Mouse (Mus musculus): Measurements from ENCODE around the gene Cracr2b. TPM values are rescaled to one million over a fixed set of nuclear protein-coding genes. Genes with fewer than 3 reads are reported as not detected.

The Cracr2b gene
- total RNA-seq, 1 experiment from 2014 or later, result 8.4 TPM

DNA sequence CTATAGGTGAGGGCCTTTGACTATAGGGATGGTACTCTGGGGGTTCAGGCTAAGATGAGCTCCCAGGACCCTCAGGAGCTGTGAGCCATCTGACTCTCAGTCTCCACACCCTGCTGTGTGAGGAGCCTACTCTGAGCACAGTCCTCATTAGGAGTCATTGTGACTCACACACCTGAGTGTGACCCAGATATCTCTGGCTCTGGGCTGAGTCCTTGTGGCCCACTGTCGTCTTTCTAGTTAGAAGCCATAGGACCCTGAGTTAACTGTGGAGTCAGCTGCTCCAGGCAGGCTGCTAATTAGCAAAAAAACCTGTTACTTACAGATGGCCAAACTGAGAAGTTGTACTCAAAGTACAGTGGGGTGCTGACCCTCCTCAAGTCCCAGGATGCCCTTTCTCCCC is 32.8 kb downstream of the Cracr2b start:
- ATAC-seq (replicated peaks in 1 of 2; ENCODE audit: insufficient read depth in 1 of 2, low FRiP score in 2 of 2, low TSS enrichment in 1 of 2, low read depth in 1 of 2, poor library complexity in 2 of 2, severe bottlenecking in 2 of 2), result no peak

DNA sequence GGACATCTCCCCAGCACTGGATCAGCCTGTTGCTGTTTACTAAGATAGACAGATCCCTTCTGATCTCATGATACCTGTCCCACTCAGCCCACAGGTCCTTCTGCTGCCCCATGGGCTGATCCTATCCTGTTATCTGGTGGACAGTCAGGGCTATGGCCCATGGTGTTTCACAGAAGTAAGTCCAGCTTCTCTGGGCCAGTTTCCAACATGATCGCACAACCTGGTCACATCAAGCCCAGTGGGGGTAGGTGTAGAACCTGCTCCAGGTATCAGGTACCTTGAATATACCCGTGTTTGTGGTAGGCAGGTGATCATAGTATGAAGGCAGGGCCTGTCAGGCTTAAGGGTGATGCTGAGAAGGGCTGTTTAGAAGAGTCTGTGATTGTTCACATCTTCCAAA is 34.5 kb downstream of the Cracr2b start:
- no peak for ATAC-seq (replicated peaks in 1 of 2; ENCODE audit: insufficient read depth in 1 of 2, low FRiP score in 2 of 2, low TSS enrichment in 1 of 2, low read depth in 1 of 2, poor library complexity in 2 of 2, severe bottlenecking in 2 of 2)

DNA sequence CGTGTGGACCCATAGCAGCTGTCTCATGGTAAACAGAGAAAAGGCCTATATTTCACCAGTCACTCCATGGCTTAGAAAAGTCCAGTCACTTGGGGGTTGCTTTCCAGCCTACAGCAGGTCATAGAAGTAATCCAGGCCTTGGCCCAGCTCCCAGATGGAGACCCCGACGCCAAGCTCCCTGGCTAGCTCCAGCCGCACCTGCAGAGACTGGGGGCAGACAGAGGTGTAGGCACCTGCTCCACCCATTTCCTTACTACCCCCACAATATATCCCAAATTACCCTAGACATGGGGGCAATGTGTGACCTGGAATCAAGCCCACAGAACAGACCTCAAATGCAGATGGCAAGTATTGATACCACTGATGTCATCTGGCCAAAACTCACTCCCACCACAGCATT is 35.0 kb downstream of the Cracr2b start:
- ATAC-seq (replicated peaks in 1 of 2; ENCODE audit: insufficient read depth in 1 of 2, low FRiP score in 2 of 2, low TSS enrichment in 1 of 2, low read depth in 1 of 2, poor library complexity in 2 of 2, severe bottlenecking in 2 of 2), result no peak

DNA sequence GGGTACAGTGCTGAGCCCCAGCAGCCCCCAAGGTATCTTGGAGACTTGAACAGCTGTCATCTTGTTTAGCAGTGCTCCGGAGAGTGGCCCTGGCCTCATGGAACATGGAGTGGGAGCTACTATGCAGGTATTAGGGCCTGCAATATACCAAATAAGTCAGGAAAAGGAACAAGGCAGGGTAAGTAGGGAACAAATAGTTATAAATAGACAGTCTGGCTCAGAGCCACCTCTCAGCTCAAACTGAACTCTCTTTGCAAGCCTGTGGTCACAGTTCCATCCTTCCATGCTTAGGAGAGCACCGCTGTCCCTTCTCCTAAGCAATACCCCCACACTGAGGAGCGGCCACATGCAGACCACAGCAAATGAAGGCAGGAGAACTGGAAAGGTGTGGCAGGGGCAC is 36.7 kb downstream of the Cracr2b start:
- ATAC-seq (replicated peaks in 1 of 2; ENCODE audit: insufficient read depth in 1 of 2, low FRiP score in 2 of 2, low TSS enrichment in 1 of 2, low read depth in 1 of 2, poor library complexity in 2 of 2, severe bottlenecking in 2 of 2), result no peak

DNA sequence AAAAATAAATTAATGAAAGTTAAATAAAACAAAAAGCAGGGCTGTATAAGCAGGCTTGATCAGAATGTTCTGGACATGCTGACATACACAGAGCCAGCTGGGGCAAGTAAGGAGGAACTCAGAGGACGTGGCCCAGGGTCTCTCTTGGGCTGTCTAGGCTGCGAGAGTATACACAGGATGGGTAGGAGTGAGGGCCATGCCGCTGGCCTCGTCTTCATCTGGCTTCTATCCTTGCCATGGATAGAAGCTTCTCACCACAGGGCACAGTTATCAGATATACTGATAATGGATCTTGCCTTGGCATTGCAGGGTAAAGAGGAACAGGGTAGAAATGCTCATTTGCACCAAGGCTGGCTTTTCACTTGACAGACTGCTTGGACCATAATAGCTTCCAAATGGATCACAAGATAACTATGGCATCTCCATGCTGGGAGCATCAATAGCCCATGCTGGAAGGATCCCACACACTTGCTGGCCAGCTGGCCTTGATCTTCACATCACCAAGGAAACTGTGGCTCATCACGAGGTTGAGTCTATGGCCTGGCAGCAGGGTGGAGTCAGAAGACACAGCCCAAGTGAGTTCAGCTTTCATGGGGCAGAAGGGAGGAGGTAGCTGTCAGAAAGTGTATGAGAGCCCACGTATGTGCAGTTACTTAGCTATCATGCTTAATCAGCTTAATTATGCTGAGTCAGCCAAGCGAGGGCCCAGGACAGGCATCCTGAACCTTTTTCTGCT is 41.1 kb downstream of the Cracr2b start:
- ATAC-seq (replicated peaks in 1 of 2; ENCODE audit: insufficient read depth in 1 of 2, low FRiP score in 2 of 2, low TSS enrichment in 1 of 2, low read depth in 1 of 2, poor library complexity in 2 of 2, severe bottlenecking in 2 of 2), result no peak

DNA sequence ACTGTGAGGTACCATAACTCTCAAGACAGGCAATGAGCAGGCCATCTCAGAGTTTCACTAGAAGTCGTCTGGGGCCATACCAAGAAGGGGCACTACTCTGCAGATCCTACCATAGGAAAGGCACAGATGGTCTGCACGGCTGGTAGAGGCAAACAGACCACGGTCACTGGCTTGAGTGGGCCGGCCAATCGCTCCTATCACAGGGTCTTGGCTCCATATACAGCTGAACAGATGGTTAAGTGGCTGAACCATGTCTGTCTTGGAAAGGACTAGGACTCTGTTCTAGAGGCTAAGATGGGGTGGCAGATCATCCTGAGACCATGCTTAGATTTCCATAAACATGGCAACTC is 41.6 kb downstream of the Cracr2b start:
- ATAC-seq (replicated peaks in 1 of 2; ENCODE audit: insufficient read depth in 1 of 2, low FRiP score in 2 of 2, low TSS enrichment in 1 of 2, low read depth in 1 of 2, poor library complexity in 2 of 2, severe bottlenecking in 2 of 2), result no peak

DNA sequence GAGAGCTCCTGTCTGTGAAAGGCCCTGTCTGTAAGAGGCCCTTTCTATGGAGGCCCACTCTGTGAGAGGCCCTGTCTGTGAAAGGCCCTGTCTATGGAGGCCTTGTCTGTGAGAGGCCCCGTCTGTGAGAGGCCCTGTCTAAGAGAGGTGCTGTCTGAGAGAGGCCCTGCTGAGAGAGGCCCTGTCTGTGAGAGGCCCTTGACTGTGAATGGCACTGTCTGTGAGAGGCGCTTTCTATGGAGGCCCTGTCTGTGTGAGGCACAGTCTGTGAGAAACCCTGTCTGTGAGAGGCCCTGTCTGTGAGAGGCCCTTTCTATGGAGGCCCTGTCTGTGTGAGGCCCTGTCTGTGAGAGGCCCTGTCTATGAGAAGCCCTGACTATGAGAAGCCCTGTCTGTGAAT is 45.4 kb downstream of the Cracr2b start:
- no peak for ATAC-seq (replicated peaks in 1 of 2; ENCODE audit: insufficient read depth in 1 of 2, low FRiP score in 2 of 2, low TSS enrichment in 1 of 2, low read depth in 1 of 2, poor library complexity in 2 of 2, severe bottlenecking in 2 of 2)

DNA sequence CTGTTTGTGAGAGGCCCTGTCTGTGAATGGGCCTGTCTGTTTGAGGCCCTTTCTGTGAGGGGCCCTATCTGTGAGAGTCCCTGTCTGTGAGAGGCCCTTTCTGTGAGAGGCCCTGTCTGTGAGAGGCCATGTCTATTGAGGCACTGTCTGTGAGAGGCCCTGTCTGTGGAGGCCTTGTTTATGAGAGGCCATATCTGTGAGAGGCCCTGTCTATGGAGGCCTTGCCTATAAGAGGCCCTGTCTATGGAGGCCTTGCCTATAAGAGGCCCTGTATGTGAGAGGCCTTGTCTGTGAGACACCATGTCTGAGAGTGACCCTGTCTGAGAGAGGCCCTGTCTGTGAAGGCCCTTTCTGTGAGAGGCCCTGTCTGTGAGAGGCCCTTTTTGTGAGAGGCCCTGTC is 47.3 kb downstream of the Cracr2b start:
- ATAC-seq (replicated peaks in 1 of 2; ENCODE audit: insufficient read depth in 1 of 2, low FRiP score in 2 of 2, low TSS enrichment in 1 of 2, low read depth in 1 of 2, poor library complexity in 2 of 2, severe bottlenecking in 2 of 2), result no peak

DNA sequence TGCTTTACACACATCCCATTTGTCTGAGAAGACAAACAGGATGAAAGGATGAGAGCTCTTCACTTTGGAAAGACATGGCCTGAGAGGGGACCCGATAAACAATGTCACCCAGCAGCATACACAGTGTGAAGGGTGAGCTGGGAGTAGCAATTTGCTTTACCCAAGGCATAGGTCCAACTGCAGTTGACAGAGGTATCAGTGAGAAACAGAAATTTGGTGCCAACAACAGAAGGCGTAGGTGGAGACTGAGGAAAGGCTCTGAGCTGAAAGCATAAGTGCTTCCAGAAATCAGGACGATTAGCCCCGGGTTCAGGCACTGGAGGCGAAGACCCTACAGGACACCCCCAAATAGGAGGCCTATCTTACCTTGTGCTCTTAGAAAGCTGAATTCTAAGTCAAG is 49.3 kb downstream of the Cracr2b start:
- ATAC-seq (replicated peaks in 1 of 2; ENCODE audit: insufficient read depth in 1 of 2, low FRiP score in 2 of 2, low TSS enrichment in 1 of 2, low read depth in 1 of 2, poor library complexity in 2 of 2, severe bottlenecking in 2 of 2), result no peak

DNA sequence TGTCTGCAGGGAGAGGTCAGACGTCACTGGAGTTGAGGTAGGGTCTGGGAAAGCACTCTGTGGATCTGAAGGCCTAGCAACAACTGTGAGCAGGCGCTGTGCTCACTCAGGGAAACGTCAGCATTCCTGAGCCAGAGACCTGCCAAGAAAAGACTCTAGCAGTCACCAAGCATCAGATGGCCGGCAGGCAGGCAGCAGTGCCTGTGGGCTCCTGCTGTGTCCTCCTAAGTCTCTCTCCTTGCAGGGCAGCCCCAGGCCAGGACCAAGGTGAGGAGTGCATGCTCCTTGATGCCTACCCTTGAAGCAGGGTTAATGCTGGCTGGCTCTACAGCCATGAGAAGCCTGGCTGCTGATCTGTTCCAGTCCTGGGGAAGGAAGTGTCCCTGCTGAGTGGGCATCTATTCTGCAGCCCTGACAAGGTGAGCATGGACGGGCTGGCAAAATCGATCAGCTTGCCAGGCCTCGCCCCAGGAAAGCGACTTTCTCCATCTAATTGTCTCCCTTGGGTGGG is 49.8 kb downstream of the Cracr2b start:
- ATAC-seq (replicated peaks in 1 of 2; ENCODE audit: insufficient read depth in 1 of 2, low FRiP score in 2 of 2, low TSS enrichment in 1 of 2, low read depth in 1 of 2, poor library complexity in 2 of 2, severe bottlenecking in 2 of 2), result no peak

Other genes starting within 250 kb of the Cracr2b start
- gene Lmntd2, start 247.0 kb upstream of the Cracr2b start, total RNA-seq (2017), result 1.6 TPM in 1 of 2 replicates, not detected in the other
- 4.9 and 5.1 TPM in 2 replicates for gene Rassf7, start 245.2 kb upstream of the Cracr2b start, total RNA-seq (2017)
- gene Phrf1, start 232.3 kb upstream of the Cracr2b start, total RNA-seq (2017), result 52.5 and 77.3 TPM in 2 replicates
- gene Irf7, start 194.6 kb upstream of the Cracr2b start, total RNA-seq (2017), result 15.4 and 26.7 TPM in 2 replicates
- not detected in 2 replicates for gene Cdhr5, start 184.3 kb upstream of the Cracr2b start, total RNA-seq (2017)
- not detected in 2 replicates for gene Sct, start 182.0 kb upstream of the Cracr2b start, total RNA-seq (2017)
- gene Drd4, start 169.1 kb upstream of the Cracr2b start, total RNA-seq (2017), result not detected in 2 replicates
- gene Deaf1, start 133.4 kb upstream of the Cracr2b start, total RNA-seq (2017), result 18.7 and 25.8 TPM in 2 replicates
- gene Tmem80, start 133.4 kb upstream of the Cracr2b start, total RNA-seq (2017), result 10.5 and 12.6 TPM in 2 replicates
- 4.4 and 4.7 TPM in 2 replicates for gene Eps8l2, start 122.2 kb upstream of the Cracr2b start, total RNA-seq (2017)
- 227 and 363 TPM in 2 replicates for gene Taldo1, start 68.9 kb upstream of the Cracr2b start, total RNA-seq (2017)
- gene Gatd1, start 47.0 kb upstream of the Cracr2b start, total RNA-seq (2017), result 18.4 and 20.4 TPM in 2 replicates
- gene Cend1, start 31.6 kb upstream of the Cracr2b start, total RNA-seq (2017), result not detected in 2 replicates
- gene Slc25a22, start 23.2 kb upstream of the Cracr2b start, total RNA-seq (2017), result 8.0 and 9.7 TPM in 2 replicates
- 6.5 and 8.5 TPM in 2 replicates for gene Pidd1, start 17.1 kb upstream of the Cracr2b start, total RNA-seq (2017)
- gene Rplp2, start 13.7 kb upstream of the Cracr2b start, total RNA-seq (2017), result 1,528 and 3,641 TPM in 2 replicates
- 15.1 and 15.5 TPM in 2 replicates for gene Pnpla2, start 5.9 kb upstream of the Cracr2b start, total RNA-seq (2017)
- 45.0 and 46.6 TPM in 2 replicates for gene Cd151, start 6.3 kb downstream of the Cracr2b start, total RNA-seq (2017)
- 26.8 and 30.0 TPM in 2 replicates for gene Polr2l, start 14.0 kb downstream of the Cracr2b start, total RNA-seq (2017)
- 61.4 and 81.5 TPM in 2 replicates for gene Tspan4, start 14.1 kb downstream of the Cracr2b start, total RNA-seq (2017)
- 16.6 and 26.5 TPM in 2 replicates for gene Chid1, start 78.8 kb downstream of the Cracr2b start, total RNA-seq (2017)
- 38.4 and 40.7 TPM in 2 replicates for gene Ap2a2, start 101.1 kb downstream of the Cracr2b start, total RNA-seq (2017)
- gene Muc6, start 194.2 kb downstream of the Cracr2b start, total RNA-seq (2017), result not detected in 2 replicates
- gene Muc2, start 229.2 kb downstream of the Cracr2b start, total RNA-seq (2017), result not detected in 2 replicates